Mouse (Mus musculus) hindbrain, embryonic 11.5 days (tissue): ENCODE data around the gene Gm33543. TPM values are rescaled to one million over a fixed set of nuclear protein-coding genes. Genes with fewer than 3 reads are reported as not detected.

Source experiments
- ATAC-seq: fragments of 200-750 bp; cut with Nextera tagmentation; 2 replicates; pipeline ENCODE4 v1.8.0; 2017; ENCODE audit warnings: mild to moderate bottlenecking, moderate TSS enrichment, moderate library complexity; ENCODE audit not compliant: low FRiP score
- DNase-seq: peaks from one replicate; pipeline ENCODE4 v3.0.0-alpha.2; 2015; ENCODE audit warnings: low spot score
- H3K27ac ChIP-seq: fragments of 300-500 bp; sonication (generic); 2 replicates; pipeline ENCODE4 v1.5.1; 2014; ENCODE audit warnings: mild to moderate bottlenecking, low read depth, low read length
- H3K27me3 ChIP-seq: fragments of 300-500 bp; sonication (generic); 2 replicates; pipeline ENCODE4 v1.6.1; 2014; ENCODE audit warnings: mild to moderate bottlenecking, low read length, moderate library complexity, mixed read lengths; ENCODE audit not compliant: control insufficient read depth, insufficient read depth
- H3K36me3 ChIP-seq: fragments of 300-500 bp; sonication (generic); 2 replicates; pipeline ENCODE4 v1.6.1; 2014; ENCODE audit warnings: mild to moderate bottlenecking, low read length, moderate library complexity, mixed read lengths; ENCODE audit not compliant: control insufficient read depth, insufficient read depth
- H3K4me1 ChIP-seq: fragments of 300-500 bp; sonication (generic); replicated peaks from 2 replicates; pipeline ENCODE4 v1.6.1; 2014; ENCODE audit warnings: low read length, mixed read lengths; ENCODE audit not compliant: control insufficient read depth, insufficient read depth
- H3K4me2 ChIP-seq: fragments of 300-500 bp; sonication (generic); replicated peaks from 2 replicates; pipeline ENCODE4 v1.6.1; 2014; ENCODE audit warnings: mild to moderate bottlenecking, low read depth, low read length
- H3K4me3 ChIP-seq: fragments of 300-500 bp; sonication (generic); 2 replicates; pipeline ENCODE4 v1.5.1; 2014; ENCODE audit warnings: low read depth, low read length
- H3K9ac ChIP-seq: fragments of 300-500 bp; sonication (generic); 2 replicates; pipeline ENCODE4 v1.6.1; 2014; ENCODE audit warnings: low read depth, low read length
- H3K9me3 ChIP-seq: fragments of 300-500 bp; sonication (generic); 2 replicates; pipeline ENCODE4 v1.6.1; 2016; ENCODE audit warnings: low read length; ENCODE audit not compliant: control insufficient read depth
- WGBS: fragments of 180-500 bp; shearing (Covaris S2); extraction: QIAGEN DNeasy Blood & Tissue Kit; methylation state at CpG from one replicate; pipeline ENCODE4 v1.1.7; 2014; 5-methylcytosine and 5-hydroxymethylcytosine counted together
- polyA plus RNA-seq: library from polyadenylated mRNA; unstranded; fragments of >200 nt; fragmentation: Nextera tagmentation; extraction: Ambion mirVana; gene quantifications from 2 replicates; pipeline ENCODE4 v1.2.1, GENCODE M21; 2014

The Gm33543 gene
- polyA plus RNA-seq, 1 experiment from 2014 or later = not detected

DNA sequence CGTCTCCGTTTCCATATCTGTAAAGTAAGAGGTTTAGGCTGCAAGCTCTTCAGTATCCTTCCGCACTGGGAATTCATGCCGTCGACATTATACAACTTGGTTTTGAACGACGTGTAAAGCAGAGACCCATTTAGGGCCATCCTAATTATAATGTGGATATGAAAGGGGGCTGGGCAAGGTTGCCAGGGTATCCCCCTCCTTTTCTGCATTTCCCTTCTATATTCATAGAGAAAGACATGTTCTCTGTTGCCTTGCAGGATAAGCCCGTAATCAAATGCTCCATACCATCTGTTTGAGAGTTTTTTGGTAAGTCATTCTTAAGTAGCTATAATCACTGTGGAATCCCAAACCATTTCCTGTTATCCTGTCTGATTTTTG, 51.3 kb downstream of the Gm33543 start:
- H3K4me2 ChIP-seq = no peak overlapping the region
- ATAC-seq = no peak
- no peaks in the 10 kb centered on the region for H3K4me1 ChIP-seq
- H3K4me3 ChIP-seq = no peak overlapping the region
- no peak for DNase-seq
- no peaks in the 10 kb centered on the region for H3K9me3 ChIP-seq
- H3K27ac ChIP-seq = no peak overlapping the region
- no peaks in the 10 kb centered on the region for H3K36me3 ChIP-seq
- H3K9ac ChIP-seq = no peak overlapping the region
- H3K27me3 ChIP-seq = no peaks in the 10 kb centered on the region
- 88% methylated on average over 8 of the region's 8 CpGs for WGBS

DNA sequence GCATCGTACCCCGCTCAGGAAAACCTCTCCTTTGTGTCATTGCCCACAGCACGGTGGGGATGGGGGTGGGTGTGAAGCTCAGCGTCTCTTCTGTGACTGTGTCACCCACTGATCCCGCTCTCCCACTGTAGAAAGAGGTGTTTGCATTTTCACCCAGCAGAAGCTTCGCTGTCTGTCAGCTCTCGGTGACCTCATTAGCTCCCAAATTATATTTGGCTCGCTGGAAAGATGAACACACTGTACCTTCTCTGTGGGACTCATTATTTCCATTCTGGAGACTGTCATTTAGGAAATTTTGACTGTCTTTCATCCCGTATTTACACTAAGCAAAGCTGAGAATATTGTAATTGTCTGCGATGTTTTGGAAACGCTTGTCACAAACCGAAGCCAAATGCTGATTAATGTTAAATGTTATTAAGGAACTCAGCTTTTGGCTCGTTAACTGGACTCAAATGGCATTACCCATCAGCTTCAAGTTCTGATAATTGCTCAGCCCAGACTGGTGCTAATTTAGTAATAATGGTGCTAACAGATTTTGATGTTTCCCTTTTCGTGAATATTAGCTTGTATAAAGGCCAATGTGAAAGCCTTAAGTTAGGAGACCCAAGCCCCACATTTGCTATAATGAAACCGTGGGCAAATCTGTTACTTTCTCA, 51.8 kb downstream of the Gm33543 start:
- ATAC-seq (no peak), DNase-seq (no peak)
- Histone ChIP-seq H3K9ac (no peak overlapping the region), H3K9me3 (no peaks in the 10 kb centered on the region), H3K27me3 (no peaks in the 10 kb centered on the region), H3K4me2 (no peak overlapping the region), H3K4me3 (no peak overlapping the region), H3K4me1 (no peaks in the 10 kb centered on the region), H3K27ac (no peak overlapping the region), H3K36me3 (no peaks in the 10 kb centered on the region)
- 85% methylated on average over 15 of the region's 15 CpGs for WGBS

DNA sequence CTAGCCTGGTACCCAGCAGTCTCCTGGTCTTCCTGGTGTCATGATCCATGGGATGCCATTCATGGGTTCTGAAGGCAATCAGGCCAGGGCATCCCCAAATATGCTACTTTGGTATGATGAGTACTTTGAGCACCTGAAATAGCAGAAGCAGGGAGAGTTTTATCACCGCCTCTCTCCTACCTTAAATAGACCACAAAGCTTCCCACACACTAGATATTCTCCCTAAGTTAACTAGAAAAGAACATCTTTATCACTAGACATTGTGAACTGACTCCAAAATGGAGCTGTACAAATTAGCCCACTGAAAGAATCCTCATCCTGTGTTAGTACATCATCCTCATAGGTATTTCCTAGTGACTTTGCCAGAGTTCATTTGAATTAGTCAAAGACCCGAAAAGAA, 55.6 kb downstream of the Gm33543 start:
- Histone ChIP-seq H3K4me1 (no peaks in the 10 kb centered on the region), H3K4me2 (no peak overlapping the region), H3K9me3 (no peaks in the 10 kb centered on the region), H3K27me3 (no peaks in the 10 kb centered on the region), H3K36me3 (no peaks in the 10 kb centered on the region), H3K27ac (no peak overlapping the region), H3K9ac (no peak overlapping the region), H3K4me3 (no peak overlapping the region)
- DNase-seq (no peak), ATAC-seq (no peak)
- 95% methylated on average over 2 of the region's 2 CpGs for WGBS

DNA sequence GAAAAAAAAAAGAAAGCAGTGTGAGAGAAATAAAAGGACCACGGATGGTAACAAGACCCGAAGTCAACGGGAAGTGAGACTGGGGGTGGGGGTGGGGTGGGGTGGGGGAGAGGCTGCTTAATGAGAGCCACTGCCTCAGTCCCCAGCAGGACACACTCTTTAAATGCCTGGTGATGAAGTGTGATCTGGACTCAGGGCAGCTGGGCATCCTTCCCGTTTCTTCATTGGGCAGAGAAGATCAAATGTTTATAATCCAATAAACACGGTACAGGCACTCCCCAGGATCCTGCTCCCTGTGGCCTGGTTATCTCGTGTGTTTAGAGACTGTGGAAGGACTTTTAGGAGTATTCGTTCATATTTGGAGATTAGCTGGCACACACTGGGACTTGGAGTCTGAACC, 57.9 kb downstream of the Gm33543 start:
- Histone ChIP-seq H3K4me1 (no peaks in the 10 kb centered on the region), H3K27me3 (no peaks in the 10 kb centered on the region), H3K36me3 (no peaks in the 10 kb centered on the region), H3K27ac (no peak overlapping the region), H3K4me3 (no peak overlapping the region), H3K9me3 (no peaks in the 10 kb centered on the region), H3K9ac (no peak overlapping the region), H3K4me2 (no peak overlapping the region)
- 69% methylated on average over 7 of the region's 7 CpGs for WGBS
- DNase-seq (no peak), ATAC-seq (no peak)

DNA sequence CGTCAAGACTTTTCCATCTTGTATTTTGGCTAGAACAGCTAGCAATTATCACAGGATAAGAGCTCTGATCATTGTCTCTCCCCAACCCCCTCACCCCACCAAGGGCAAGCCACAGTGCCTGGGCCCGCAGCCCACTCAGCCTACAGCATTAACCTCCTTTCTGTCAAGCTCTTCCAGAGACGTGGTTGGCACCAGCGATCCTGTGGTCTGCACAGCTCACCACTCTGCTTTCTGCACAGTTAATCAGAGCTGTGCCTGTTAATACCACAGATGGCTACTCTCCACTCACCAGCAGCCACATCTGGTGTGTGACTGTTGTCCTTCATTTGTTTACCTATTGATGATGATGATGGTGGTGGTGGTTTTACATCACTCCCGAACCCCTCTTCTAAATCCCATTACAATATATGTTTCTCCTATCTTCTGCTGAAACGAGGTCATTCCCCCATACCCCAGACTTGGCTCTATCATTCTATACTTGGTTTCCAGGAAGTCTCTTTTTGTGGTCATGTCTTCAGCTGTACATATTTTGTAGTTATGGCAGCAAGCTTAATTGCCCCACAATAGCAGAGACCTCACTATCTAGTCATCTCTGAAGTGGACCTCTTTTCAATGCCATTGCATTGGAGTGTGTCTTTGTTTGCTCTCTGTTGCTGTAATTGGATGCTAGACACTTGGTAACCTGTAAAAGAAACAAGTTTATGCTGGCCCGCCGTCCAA, 61.7 kb downstream of the Gm33543 start:
- Histone ChIP-seq H3K4me2 (no peak overlapping the region), H3K27me3 (no peaks in the 10 kb centered on the region), H3K27ac (no peak overlapping the region), H3K36me3 (no peaks in the 10 kb centered on the region), H3K9ac (no peak overlapping the region), H3K4me3 (no peak overlapping the region), H3K9me3 (no peaks in the 10 kb centered on the region), H3K4me1 (no peaks in the 10 kb centered on the region)
- no peak for ATAC-seq
- WGBS = 87% methylated on average over 8 of the region's 8 CpGs
- no peak for DNase-seq

DNA sequence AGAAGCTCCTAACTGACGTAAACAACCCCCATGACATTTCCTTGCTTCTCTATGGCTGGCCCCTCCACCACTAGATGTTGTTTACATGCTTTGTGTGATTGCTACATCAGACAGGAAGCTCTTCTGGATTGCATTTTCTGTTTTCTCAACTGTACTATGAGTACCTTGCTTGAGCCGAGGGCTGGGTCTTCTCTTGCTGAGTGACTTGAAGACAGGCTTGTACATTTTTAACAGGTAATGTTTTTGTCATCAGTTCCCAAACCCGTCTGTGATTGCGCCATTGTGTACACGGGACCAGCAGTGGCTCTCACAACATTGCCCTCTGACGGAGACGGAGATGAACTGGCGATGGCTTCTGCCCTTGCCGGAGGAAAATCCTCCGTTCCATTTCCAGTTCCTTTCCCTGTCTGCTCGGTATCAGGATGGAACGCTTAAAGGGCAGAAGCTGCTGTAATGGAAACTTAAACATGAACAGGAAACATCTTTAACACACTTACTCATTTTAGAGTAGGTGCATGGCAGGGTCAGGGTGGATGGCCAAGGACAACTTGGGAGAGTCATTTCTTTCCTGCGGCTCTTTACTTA, 62.8 kb downstream of the Gm33543 start:
- DNase-seq = no peak
- no peak overlapping the region for H3K27ac ChIP-seq
- 87% methylated on average over 13 of the region's 13 CpGs for WGBS
- no peaks in the 10 kb centered on the region for H3K27me3 ChIP-seq
- no peak overlapping the region for H3K4me2 ChIP-seq
- no peaks in the 10 kb centered on the region for H3K9me3 ChIP-seq
- no peak for ATAC-seq
- H3K4me3 ChIP-seq = no peak overlapping the region
- H3K9ac ChIP-seq = no peak overlapping the region
- H3K4me1 ChIP-seq = no peaks in the 10 kb centered on the region
- H3K36me3 ChIP-seq = no peaks in the 10 kb centered on the region

DNA sequence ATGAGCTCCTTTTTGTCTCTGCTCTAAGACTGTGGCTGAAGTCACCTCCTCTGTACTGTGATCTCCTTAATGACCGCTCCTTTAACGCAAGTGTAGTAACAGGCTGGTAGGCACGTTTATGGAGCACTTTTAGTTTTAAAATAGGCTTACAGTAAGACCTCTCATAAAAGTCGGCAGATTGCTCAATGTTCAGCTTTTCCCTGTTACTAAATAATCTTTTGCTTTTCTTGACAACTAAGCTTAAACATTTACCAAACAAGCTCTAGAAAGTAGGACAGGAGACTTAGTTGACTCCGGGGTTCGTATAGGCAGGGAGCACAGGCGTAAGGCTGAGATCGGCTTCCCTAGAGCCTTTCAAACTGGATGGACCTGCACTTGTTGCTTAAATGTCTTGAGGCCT, 64.1 kb downstream of the Gm33543 start:
- ATAC-seq (no peak), DNase-seq (no peak)
- 93% methylated on average over 8 of the region's 8 CpGs for WGBS
- Histone ChIP-seq H3K4me1 (no peaks in the 10 kb centered on the region), H3K36me3 (no peaks in the 10 kb centered on the region), H3K9ac (no peak overlapping the region), H3K9me3 (no peaks in the 10 kb centered on the region), H3K4me3 (no peak overlapping the region), H3K4me2 (no peak overlapping the region), H3K27me3 (no peaks in the 10 kb centered on the region), H3K27ac (no peak overlapping the region)

DNA sequence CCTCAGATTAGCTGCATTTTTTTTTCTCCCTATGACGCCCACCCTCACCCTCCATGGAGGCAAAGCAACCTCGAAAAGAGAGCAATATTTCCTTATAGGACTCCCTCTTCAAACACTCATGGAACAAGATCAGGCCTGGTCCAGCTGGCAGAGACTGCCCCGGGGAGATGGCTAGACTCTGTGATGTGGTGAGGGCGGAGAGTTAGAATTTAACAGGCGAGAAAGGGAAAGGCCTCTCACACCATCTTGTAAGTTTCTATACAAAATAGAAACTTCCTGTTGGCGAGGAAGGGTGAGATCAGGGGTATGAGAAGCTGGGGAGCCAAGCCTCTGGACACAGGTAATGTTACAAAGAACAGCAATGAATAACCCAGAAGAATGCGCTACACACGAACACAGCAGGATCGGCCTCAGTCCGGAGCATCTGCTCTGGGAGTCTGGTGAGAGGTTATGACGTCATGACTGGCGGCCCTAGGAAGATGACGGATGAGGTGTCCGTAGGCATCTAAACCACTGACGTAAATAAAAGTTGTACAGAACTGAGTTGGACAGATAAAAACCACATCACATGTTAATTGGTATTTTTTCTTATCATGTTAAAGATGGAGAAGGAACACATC, 64.9 kb downstream of the Gm33543 start:
- Histone ChIP-seq H3K4me2 (no peak overlapping the region), H3K9ac (no peak overlapping the region), H3K4me1 (no peaks in the 10 kb centered on the region), H3K9me3 (no peaks in the 10 kb centered on the region), H3K27me3 (no peaks in the 10 kb centered on the region), H3K27ac (no peak overlapping the region), H3K36me3 (no peaks in the 10 kb centered on the region), H3K4me3 (no peak overlapping the region)
- DNase-seq = no peak
- 87% methylated on average over 15 of the region's 15 CpGs for WGBS
- ATAC-seq = no peak
